Mouse (Mus musculus): ENCODE results near the gene Slc39a5. TPM values are rescaled to one million over a fixed set of nuclear protein-coding genes. Genes with fewer than 3 reads are reported as not detected.

The Slc39a5 gene
- polyA plus RNA-seq, 1 experiment from 2014 or later = 0.24 TPM

DNA sequence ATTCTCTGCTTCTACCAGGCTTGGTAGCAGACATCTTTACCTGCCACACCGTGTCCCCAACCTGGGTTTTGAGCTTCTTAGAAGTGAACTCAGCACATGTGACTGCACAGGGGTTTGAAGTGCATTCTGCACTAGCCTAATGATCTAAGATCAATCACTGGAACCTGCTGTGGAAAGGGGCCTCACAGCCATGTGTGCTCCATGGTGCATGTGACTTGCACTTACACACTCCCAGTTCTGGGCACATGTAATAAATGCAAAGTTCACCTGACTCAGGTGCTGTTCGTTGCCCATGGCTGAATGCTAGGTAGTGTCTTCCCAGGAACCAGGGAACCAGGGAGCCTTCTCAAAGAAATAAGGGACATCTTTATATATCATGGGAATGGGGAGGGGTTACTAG is 32.4 kb upstream of the Slc39a5 start:
- no peak overlapping the region for H3K4me2 ChIP-seq
- H3K36me3 ChIP-seq = peaks cover 62% of the 10 kb centered on the region
- 92% methylated on average over 2 of the region's 2 CpGs for WGBS
- no peak overlapping the region for H3K27ac ChIP-seq
- H3K9ac ChIP-seq = no peak overlapping the region
- H3K27me3 ChIP-seq = no peaks in the 10 kb centered on the region
- H3K9me3 ChIP-seq (replicated peaks) = no peaks in the 10 kb centered on the region
- no peak for ATAC-seq (replicated peaks; ENCODE audit: insufficient number of reproducible peaks, insufficient read depth, low FRiP score, low read depth)
- H3K4me1 ChIP-seq (replicated peaks) = peaks cover 17% of the 10 kb centered on the region
- H3K4me3 ChIP-seq = no peak overlapping the region

- no peaks in the 10 kb centered on the region for H3K9me3 ChIP-seq (replicated peaks)
- H3K4me3 ChIP-seq = no peak overlapping the region
- no peak overlapping the region for H3K4me2 ChIP-seq
- peaks cover 36% of the 10 kb centered on the region for H3K36me3 ChIP-seq
- no peak overlapping the region for H3K9ac ChIP-seq
- WGBS = 81% methylated on average over 4 of the region's 4 CpGs
- H3K4me1 ChIP-seq (replicated peaks) = peaks cover under 1% of the 10 kb centered on the region; the same call in 1 of the 2 replicates
- H3K27ac ChIP-seq = no peak overlapping the region
- no peak for ATAC-seq (replicated peaks; ENCODE audit: insufficient number of reproducible peaks, insufficient read depth, low FRiP score, low read depth)
- no peaks in the 10 kb centered on the region for H3K27me3 ChIP-seq
Measured at GRCm38 (mm10) chr10:128429454-128429853, 28.4 kb upstream of the Slc39a5 start.

GRCm38 (mm10) chr10:128429052-128429451 is 28.0 kb upstream of the Slc39a5 start:
- H3K27me3 ChIP-seq = no peaks in the 10 kb centered on the region
- H3K4me3 ChIP-seq = no peak overlapping the region
- no peak overlapping the region for H3K4me2 ChIP-seq
- peaks cover 34% of the 10 kb centered on the region for H3K36me3 ChIP-seq
- H3K27ac ChIP-seq = no peak overlapping the region
- H3K9ac ChIP-seq = no peak overlapping the region
- no peaks in the 10 kb centered on the region for H3K4me1 ChIP-seq (replicated peaks)
- no peak for ATAC-seq (replicated peaks; ENCODE audit: insufficient number of reproducible peaks, insufficient read depth, low FRiP score, low read depth)
- WGBS = 84% methylated on average over 5 of the region's 5 CpGs
- no peaks in the 10 kb centered on the region for H3K9me3 ChIP-seq (replicated peaks)

GRCm38 (mm10) chr10:128425260-128425659 is 24.2 kb upstream of the Slc39a5 start:
- WGBS = 75% methylated on average over 3 of the region's 3 CpGs
- Histone ChIP-seq H3K36me3 (peaks cover 41% of the 10 kb centered on the region), H3K27ac (no peak overlapping the region)

GRCm38 (mm10) chr10:128424604-128425003 is 23.6 kb upstream of the Slc39a5 start:
- Histone ChIP-seq H3K9me3 (replicated peaks) (no peaks in the 10 kb centered on the region), H3K27ac (no peak overlapping the region), H3K4me3 (no peak overlapping the region), H3K4me1 (replicated peaks) (no peaks in the 10 kb centered on the region), H3K27me3 (no peaks in the 10 kb centered on the region), H3K9ac (no peak overlapping the region), H3K36me3 (peaks cover 40% of the 10 kb centered on the region), H3K4me2 (no peak overlapping the region)
- WGBS = 29% methylated on average over 7 of the region's 7 CpGs
- no peak for ATAC-seq (replicated peaks; ENCODE audit: insufficient number of reproducible peaks, insufficient read depth, low FRiP score, low read depth)

More at GRCm38 (mm10) chr10:128425260-128425659, 24.2 kb upstream of the Slc39a5 start:
- ATAC-seq (replicated peaks; ENCODE audit: insufficient number of reproducible peaks, insufficient read depth, low FRiP score, low read depth) = no peak
- no peak overlapping the region for H3K9ac ChIP-seq
- H3K4me1 ChIP-seq (replicated peaks) = no peaks in the 10 kb centered on the region
- H3K4me2 ChIP-seq = no peak overlapping the region
- no peaks in the 10 kb centered on the region for H3K9me3 ChIP-seq (replicated peaks)
- no peaks in the 10 kb centered on the region for H3K27me3 ChIP-seq
- H3K4me3 ChIP-seq = no peak overlapping the region

DNA sequence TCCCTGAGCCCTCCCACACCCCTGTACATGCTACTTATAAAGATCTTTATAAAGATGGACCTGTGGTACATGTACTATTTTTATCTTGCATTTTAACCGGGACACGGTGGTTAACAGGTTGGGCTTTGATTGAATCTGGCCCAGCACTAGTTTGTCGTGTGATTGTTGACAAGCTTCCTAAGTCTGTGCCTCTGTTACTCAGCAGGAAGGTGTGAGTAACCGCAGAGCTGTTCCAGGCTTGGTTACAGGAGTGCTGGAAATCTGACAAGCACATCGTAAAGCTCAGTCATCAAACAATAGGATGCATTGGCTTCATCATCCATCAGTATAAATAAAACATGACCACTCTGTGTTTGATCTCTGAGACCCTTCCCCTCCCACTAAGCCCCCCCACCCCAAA is 21.4 kb upstream of the Slc39a5 start:
- Histone ChIP-seq H3K27me3 (no peaks in the 10 kb centered on the region), H3K4me2 (no peak overlapping the region), H3K27ac (no peak overlapping the region), H3K4me1 (replicated peaks) (no peaks in the 10 kb centered on the region), H3K36me3 (peaks cover 49% of the 10 kb centered on the region), H3K4me3 (no peak overlapping the region), H3K9ac (no peak overlapping the region), H3K9me3 (replicated peaks) (no peaks in the 10 kb centered on the region)
- 51% methylated on average over 5 of the region's 5 CpGs for WGBS
- no peak for ATAC-seq (replicated peaks; ENCODE audit: insufficient number of reproducible peaks, insufficient read depth, low FRiP score, low read depth)

DNA sequence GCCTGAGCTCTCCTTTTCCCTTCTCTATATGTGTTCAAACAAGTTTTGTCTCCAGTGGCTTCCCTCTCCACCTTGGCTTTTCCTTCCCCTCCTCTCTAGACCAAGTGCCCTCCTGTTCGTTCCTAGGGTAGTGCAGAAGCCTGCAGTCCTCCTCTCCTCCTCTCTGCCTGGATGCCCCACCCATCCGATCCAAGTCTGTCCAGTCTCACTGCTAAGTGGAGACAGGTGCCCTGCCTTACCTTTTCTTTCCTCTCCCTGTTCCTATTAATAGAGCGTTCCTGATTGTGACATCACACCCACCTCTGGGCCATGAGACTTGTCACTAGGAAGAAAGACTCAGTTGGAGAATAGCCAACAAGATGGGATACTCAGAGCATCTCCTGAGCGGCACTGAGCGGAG is 13.8 kb upstream of the Slc39a5 start:
- ATAC-seq (replicated peaks; ENCODE audit: insufficient number of reproducible peaks, insufficient read depth, low FRiP score, low read depth) = no peak
- Histone ChIP-seq H3K9me3 (replicated peaks) (no peaks in the 10 kb centered on the region), H3K4me2 (no peak overlapping the region), H3K4me1 (replicated peaks) (peaks cover 35% of the 10 kb centered on the region), H3K36me3 (peaks cover 47% of the 10 kb centered on the region), H3K4me3 (no peak overlapping the region), H3K27me3 (no peaks in the 10 kb centered on the region), H3K27ac (no peak overlapping the region), H3K9ac (no peak overlapping the region)
- 65% methylated on average over 5 of the region's 5 CpGs for WGBS

- peak overlapping the region; percentile 93; the same call in 1 of the 2 replicates for H3K4me2 ChIP-seq
- H3K27ac ChIP-seq = peak overlapping the region; percentile 97; the same call in 1 of the 2 replicates
- H3K4me1 ChIP-seq (replicated peaks) = peaks cover 40% of the 10 kb centered on the region
- ATAC-seq (replicated peaks; ENCODE audit: insufficient number of reproducible peaks, insufficient read depth, low FRiP score, low read depth) = no peak
- no peaks in the 10 kb centered on the region for H3K27me3 ChIP-seq
- WGBS = 63% methylated on average over 1 of the region's 1 CpGs
- no peak overlapping the region for H3K9ac ChIP-seq
- H3K36me3 ChIP-seq = peaks cover 32% of the 10 kb centered on the region
- H3K9me3 ChIP-seq (replicated peaks) = no peaks in the 10 kb centered on the region
- peak overlapping the region; percentile 87 for H3K4me3 ChIP-seq
Measured at GRCm38 (mm10) chr10:128413076-128413475, 12.0 kb upstream of the Slc39a5 start.

DNA sequence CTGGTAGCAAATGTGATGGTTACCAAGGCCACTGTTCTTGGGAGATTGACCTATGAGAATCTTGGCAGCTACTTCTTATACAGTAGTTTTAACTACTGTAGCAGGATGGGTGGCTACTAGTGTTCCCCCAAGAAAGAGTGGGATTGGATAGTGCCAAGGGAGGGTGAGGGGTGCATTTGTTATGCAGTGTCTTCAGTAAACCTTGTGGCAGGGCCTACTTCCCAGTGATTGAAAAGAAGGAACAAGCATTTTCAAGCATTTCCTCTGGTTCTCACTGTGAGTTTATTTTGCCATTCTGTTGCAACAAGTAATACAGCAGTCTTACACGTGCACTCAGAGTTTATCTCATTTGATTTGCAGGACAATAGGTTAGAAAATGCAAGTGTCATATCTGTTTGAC is 11.5 kb upstream of the Slc39a5 start:
- Histone ChIP-seq H3K27me3 (no peaks in the 10 kb centered on the region), H3K4me1 (replicated peaks) (peaks cover 40% of the 10 kb centered on the region), H3K4me3 (peak overlapping the region; percentile 87), H3K36me3 (peaks cover 29% of the 10 kb centered on the region), H3K4me2 (peak overlapping the region; percentile 93), H3K9ac (peak overlapping the region; percentile 84), H3K9me3 (replicated peaks) (no peaks in the 10 kb centered on the region), H3K27ac (peak overlapping the region; percentile 97)
- no peak for ATAC-seq (replicated peaks; ENCODE audit: insufficient number of reproducible peaks, insufficient read depth, low FRiP score, low read depth)
- WGBS = 17% methylated on average over 1 of the region's 1 CpGs

GRCm38 (mm10) chr10:128412055-128412381 is 11.0 kb upstream of the Slc39a5 start:
- H3K4me1 ChIP-seq (replicated peaks) = peaks cover 40% of the 10 kb centered on the region
- no peaks in the 10 kb centered on the region for H3K9me3 ChIP-seq (replicated peaks)
- peak overlapping the region; percentile 93 for H3K4me2 ChIP-seq
- WGBS = 0% methylated on average over 14 of the region's 14 CpGs
- ATAC-seq (replicated peaks; ENCODE audit: insufficient number of reproducible peaks, insufficient read depth, low FRiP score, low read depth) = no peak
- H3K36me3 ChIP-seq = peaks cover 27% of the 10 kb centered on the region
- peak overlapping the region; percentile 97 for H3K27ac ChIP-seq
- no peaks in the 10 kb centered on the region for H3K27me3 ChIP-seq
- H3K4me3 ChIP-seq = peak overlapping the region; percentile 87
- H3K9ac ChIP-seq = peak overlapping the region; percentile 84

DNA sequence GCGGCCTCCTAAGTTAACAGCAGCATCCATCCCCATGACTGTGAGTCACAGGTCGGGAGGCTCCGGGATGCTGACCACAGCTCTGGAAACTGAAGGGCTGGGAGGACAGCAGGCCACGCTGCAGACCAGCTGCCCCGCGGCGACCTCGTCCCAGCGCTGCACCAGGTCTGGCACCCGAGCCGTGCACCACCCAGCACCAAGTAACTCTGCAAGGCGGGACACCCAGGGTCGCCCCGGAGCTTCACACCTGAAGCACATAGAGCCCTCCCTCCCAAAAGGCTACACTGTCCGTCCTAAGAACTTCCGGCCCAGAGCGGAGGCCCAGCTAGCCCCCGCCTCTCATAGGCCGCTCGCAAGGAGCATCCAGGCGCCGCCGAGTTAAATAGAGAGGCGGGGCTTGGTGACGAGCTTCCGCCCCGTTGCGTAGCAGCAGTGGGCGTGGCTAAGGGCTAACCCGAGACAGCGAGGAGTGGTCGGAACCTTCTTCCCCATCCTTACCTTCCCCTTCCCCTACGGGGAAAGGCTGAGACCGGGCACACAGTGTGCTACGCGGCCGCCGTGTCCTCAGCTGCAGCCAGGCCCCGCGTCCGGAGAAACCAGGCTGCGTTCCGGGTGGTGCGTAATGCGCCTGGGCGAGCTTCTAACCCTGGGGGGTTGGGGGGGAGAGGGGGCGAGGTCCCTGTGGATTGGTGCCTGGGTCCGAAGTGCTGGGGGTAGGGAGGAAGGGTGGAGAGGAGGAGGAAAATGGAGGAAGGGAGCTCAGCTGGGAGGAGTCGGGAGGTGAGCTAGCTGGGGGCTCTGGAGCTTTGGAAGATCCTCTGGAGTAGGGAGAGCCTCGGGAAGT is 10.4 kb upstream of the Slc39a5 start, which contains the start of the genes Nabp2 and Rnf41:
TSS of gene Nabp2 (minus strand) at position 282 of the 844 bp plus-strand sequence.
TSS of gene Rnf41 (plus strand) at position 447 of the 844 bp plus-strand sequence.
- Histone ChIP-seq H3K9ac (peak within 1 kb of the TSS; percentile 84), H3K36me3 (peaks cover 22% of the 10 kb centered on the region), H3K4me3 (peak within 1 kb of the TSS; percentile 87), H3K27me3 (no peaks in the 10 kb centered on the region), H3K27ac (peak within 1 kb of the TSS; percentile 97), H3K4me2 (peak within 1 kb of the TSS; percentile 93), H3K4me1 (replicated peaks) (peaks cover 40% of the 10 kb centered on the region), H3K9me3 (replicated peaks) (no peaks in the 10 kb centered on the region)
- peak; percentile 89 for ATAC-seq (replicated peaks; ENCODE audit: insufficient number of reproducible peaks, insufficient read depth, low FRiP score, low read depth)
- under 1% methylated on average over 50 of the region's 50 CpGs for WGBS

DNA sequence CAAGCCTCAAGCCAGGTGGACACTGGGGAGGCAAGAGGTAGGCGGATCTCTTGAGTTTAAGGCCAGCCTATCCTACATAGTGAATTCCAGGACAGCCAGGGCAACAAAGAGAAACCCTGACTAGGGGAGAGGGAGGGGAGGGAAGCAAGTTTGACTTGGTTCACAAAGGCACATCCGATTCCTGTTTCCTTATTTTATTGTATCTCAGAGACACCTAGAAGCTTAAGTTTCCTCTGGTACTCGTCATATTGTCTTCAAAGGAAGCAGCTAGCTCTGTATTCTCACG is 9.5 kb upstream of the Slc39a5 start:
- 24% methylated on average over 4 of the region's 4 CpGs for WGBS
- Histone ChIP-seq H3K27ac (peak overlapping the region; percentile 97), H3K27me3 (no peaks in the 10 kb centered on the region), H3K4me1 (replicated peaks) (peaks cover 40% of the 10 kb centered on the region), H3K9ac (peak overlapping the region; percentile 84), H3K4me3 (peak overlapping the region; percentile 87), H3K36me3 (peaks cover 15% of the 10 kb centered on the region; the same call in 1 of the 2 replicates), H3K9me3 (replicated peaks) (no peaks in the 10 kb centered on the region), H3K4me2 (peak overlapping the region; percentile 93)
- no peak for ATAC-seq (replicated peaks; ENCODE audit: insufficient number of reproducible peaks, insufficient read depth, low FRiP score, low read depth)
